Mouse (Mus musculus) embryo, embryonic 10.5 days (tissue): ENCODE measurements at regions not wholly inside any gene's neighbourhood (a gene's known extent, or its start where the extent isn't known, plus 50 kb on each side); places are given as distances from the start of the nearest gene placed in this dataset.

Source experiments
- DNase-seq: peaks from one replicate; pipeline ENCODE4 v3.0.0-alpha.2; 2015; ENCODE audit warnings: low spot score

DNA sequence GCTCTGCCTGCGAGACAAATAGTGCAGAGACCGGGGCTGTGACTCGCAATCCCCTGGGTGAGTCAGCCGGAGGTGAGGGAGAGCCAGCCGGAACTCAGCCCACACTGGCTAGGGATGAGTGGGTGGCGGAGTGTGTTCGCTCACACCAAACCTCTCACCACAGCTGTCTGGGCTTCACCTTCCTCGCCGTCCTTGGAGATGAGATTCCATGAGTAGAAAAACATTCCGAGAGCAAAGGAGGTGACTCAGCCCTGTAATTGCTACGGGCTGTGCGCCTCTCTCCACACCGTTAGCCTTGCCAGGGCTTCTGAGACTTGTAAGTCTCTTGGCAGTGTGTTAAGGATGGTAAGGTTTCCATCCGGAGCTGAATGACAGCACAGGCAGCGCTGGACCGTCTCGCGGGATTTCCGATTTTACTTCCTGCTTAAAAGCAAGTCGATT is 60.7 kb upstream of the Ank start:
- DNase-seq: no peak

DNA sequence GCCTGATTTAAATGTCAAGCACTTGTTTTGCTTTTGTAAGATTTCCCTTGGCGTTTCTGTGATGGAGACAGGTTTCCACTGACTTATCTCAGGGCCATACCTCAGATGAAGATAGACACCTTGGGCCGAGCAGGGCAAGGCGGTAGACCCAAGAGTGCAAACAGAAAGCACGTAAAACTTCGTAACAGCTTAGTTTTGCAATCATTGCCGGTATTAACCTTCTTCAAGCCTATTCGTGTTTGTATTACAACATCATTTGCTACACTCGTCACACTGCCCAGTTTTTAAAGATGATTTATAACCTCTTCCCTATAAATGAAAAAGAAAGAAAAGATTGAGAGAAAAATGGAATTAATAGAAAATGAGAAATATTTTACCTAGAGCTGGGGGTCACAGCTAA is 56.6 kb upstream of the Ank start:
- no peak for DNase-seq

DNA sequence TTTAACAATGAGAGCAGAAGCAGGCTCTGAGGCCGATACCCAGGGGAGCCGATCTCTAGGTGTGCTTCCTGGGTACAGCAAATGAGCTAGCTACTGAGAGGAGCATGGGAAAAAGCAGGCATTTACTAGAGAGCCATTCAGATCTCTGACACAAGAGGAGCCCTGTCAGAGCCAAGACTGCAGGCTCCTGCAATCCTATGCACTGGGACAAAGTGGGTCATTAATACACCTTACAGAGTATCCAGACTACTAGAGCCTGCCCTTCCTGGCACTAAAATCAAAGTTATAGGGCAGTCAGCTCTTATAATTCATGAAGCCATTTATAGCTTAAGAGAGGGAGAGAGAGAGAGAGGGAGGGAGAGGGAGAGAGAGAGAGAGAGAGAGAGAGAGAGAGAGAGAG is 54.2 kb upstream of the Ank start:
- no peak for DNase-seq

DNA sequence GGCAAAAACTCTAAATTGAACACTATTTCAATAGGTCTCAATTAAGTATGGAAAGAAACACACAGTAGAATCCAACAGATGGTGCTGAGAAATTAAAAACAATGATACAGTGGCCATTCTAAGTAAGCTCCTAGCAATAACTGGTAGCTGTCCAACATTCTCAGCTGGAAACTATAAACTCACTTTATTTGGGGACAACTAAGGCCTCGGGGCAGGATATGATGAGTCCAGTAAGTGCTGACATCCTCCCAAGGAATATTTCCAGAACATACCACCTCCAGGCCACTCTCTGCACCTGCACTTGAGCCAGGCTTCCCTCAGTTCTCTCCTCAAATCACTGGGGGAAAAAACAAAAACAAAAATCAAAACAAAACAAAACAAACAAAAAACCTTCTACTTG is 53.7 kb upstream of the Ank start:
- DNase-seq: no peak

DNA sequence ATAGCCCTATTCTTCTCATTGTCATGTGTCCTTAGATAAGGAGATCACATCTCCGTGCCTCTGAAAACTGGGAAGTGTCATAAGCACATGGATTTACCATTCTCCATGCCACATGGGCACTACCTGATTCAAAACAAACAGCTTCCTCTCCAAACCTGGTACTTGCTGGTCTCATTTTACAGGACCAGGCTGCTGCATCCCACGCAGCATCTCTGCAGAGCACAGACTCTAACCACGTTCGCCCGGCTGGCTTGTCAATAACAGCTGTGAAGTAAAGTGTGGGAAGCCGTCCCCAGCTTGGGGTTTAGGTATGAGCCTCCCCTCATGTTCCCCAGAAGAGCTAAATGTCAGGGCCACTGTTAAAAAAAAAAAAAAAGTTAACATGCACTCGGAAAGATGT is 53.0 kb upstream of the Ank start:
- DNase-seq: no peak

DNA sequence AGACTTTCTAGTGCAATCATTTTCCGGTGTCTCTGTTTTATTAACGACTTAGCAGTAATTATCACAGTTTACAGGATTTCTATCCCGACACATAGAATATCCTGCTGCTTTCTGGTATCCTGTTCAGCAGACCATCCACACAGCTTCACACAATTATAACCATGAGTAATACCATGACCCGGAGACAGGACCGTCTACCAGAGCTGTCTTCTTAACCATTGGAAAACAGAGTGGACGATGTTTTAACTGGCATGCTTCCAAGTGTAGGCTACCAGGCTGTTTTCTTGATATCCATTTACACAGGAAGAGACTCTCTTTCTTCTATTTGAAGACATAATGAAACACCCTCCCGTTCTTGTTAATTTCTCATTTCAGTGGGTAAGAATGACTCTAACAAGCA is 51.7 kb upstream of the Ank start:
- no peak for DNase-seq
